Mouse (Mus musculus): Measurements from ENCODE around the gene Rpusd2. TPM values are rescaled to one million over a fixed set of nuclear protein-coding genes. Genes with fewer than 3 reads are reported as not detected.
A peak's percentile ranks its signal among the peaks of the same experiment; 100 is the strongest.
"Not testable (repeated sequence)": the region's sequence is repeated elsewhere in the genome, so short reads cannot be mapped to it uniquely, and the experiment has no call there.

Gene Rpusd2
- polyA plus RNA-seq, 1 experiment, result 16.2 TPM

DNA sequence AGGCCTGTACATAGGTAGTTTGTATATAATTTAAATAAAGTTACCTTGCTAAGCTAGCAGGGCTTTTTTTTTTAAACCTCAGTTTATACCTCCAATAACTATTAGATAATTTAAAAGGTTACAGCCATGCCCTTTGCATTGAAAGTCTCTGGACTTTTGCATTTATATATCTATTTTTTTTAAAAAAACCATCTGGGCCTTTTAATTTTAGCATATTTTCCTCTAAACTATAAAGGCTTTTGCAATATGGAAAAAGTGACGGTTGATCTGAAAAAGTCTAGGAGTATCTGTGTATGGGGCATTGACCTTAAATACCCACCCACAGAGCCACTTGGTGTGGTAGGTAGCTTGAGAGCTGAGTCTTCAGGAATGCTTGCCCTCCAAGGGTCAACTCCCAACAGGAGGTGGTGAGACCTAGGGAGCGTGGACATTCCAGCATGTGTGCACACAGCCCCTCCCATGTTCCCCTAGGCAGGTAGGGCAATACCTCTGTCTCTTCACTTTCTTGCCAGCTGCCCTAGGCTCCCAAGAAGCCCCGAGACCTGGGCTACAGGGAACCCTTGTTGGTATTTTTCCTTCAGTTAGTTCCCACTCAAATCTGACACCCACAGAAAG is 35.5 kb upstream of the Rpusd2 start:
- TF ChIP-seq CTCF (IDR thresholded peaks at IDR 0.05; ENCODE audit: low read depth, low read length) (no peak), POLR2A (IDR thresholded peaks at IDR 0.05; ENCODE audit: insufficient read depth, low read length) (no peak), EP300 (IDR thresholded peaks at IDR 0.05; ENCODE audit: insufficient read depth, low read depth, low read length) (peak; percentile 55; the same call in 1 of the 2 replicates)
- no peak overlapping the region for H3K27ac ChIP-seq (ENCODE audit: insufficient read depth, low read length)
- no peak overlapping the region for H3K4me3 ChIP-seq (ENCODE audit: low read depth, low read length)
- H3K27me3 ChIP-seq (ENCODE audit: control insufficient read depth, insufficient read depth, low read length, poor library complexity, severe bottlenecking), result no peaks in the 10 kb centered on the region
- no peaks in the 10 kb centered on the region for H3K36me3 ChIP-seq (ENCODE audit: control insufficient read depth, insufficient read depth, low read length, poor library complexity, severe bottlenecking)
- H3K9me3 ChIP-seq (replicated peaks; ENCODE audit: control insufficient read depth, insufficient read depth, low read length, poor library complexity, severe bottlenecking), result no peaks in the 10 kb centered on the region
- peaks cover 3% of the 10 kb centered on the region for H3K4me1 ChIP-seq (ENCODE audit: control insufficient read depth, insufficient read depth, low read length)
- no peak overlapping the region for H3K9ac ChIP-seq (ENCODE audit: low read depth, poor library complexity, severe bottlenecking)

DNA sequence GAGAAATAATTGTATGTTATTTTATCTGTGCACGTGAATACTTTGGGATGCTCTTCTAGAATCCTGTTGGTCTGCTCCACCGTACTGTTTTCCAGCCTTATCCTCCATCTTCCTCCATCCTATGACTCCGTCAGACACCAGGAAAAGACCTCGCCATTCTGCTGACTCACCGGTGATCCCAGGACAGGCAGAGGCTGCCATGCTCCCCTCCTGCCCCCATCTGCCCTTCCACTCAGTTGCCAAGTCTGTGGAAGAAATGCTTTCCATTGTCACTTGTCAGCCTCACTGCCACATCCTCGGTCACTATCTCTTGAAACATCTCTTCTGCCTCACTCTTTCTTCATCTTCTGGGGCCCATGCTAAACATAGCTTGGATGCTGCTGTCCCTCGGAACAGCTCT is 27.7 kb upstream of the Rpusd2 start:
- Histone ChIP-seq H3K9ac (ENCODE audit: low read depth, poor library complexity, severe bottlenecking) (no peak overlapping the region), H3K4me1 (ENCODE audit: control insufficient read depth, insufficient read depth, low read length) (no peaks in the 10 kb centered on the region), H3K9me3 (replicated peaks; ENCODE audit: control insufficient read depth, insufficient read depth, low read length, poor library complexity, severe bottlenecking) (no peaks in the 10 kb centered on the region), H3K36me3 (ENCODE audit: control insufficient read depth, insufficient read depth, low read length, poor library complexity, severe bottlenecking) (no peaks in the 10 kb centered on the region), H3K4me3 (ENCODE audit: low read depth, low read length) (no peak overlapping the region), H3K27me3 (ENCODE audit: control insufficient read depth, insufficient read depth, low read length, poor library complexity, severe bottlenecking) (no peaks in the 10 kb centered on the region), H3K27ac (ENCODE audit: insufficient read depth, low read length) (no peak overlapping the region)
- TF ChIP-seq POLR2A (IDR thresholded peaks at IDR 0.05; ENCODE audit: insufficient read depth, low read length) (no peak), EP300 (IDR thresholded peaks at IDR 0.05; ENCODE audit: insufficient read depth, low read depth, low read length) (no peak), CTCF (IDR thresholded peaks at IDR 0.05; ENCODE audit: low read depth, low read length) (no peak)

DNA sequence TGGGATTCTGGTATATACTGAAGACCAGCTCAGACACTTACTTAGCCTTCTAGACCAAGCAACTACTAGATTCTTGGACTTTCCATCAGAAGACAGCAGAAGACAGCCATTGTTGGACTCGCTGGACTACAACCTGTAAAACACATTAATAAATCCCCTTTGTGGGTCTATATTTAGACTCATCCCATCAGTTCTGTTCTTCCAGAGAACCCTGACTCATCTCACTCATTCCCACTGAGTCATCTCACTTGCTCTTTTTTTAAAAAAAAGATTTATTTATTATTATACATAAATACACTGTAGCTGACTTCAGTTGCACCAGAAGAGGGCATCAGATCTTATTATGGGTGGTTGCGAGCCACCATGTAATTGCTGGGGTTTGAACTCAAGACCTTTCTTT is 25.2 kb upstream of the Rpusd2 start:
- no peaks in the 10 kb centered on the region for H3K4me1 ChIP-seq (ENCODE audit: control insufficient read depth, insufficient read depth, low read length)
- no peaks in the 10 kb centered on the region for H3K9me3 ChIP-seq (replicated peaks; ENCODE audit: control insufficient read depth, insufficient read depth, low read length, poor library complexity, severe bottlenecking)
- no peak overlapping the region for H3K27ac ChIP-seq (ENCODE audit: insufficient read depth, low read length)
- TF ChIP-seq POLR2A (IDR thresholded peaks at IDR 0.05; ENCODE audit: insufficient read depth, low read length) (no peak), CTCF (IDR thresholded peaks at IDR 0.05; ENCODE audit: low read depth, low read length) (no peak), EP300 (IDR thresholded peaks at IDR 0.05; ENCODE audit: insufficient read depth, low read depth, low read length) (no peak)
- H3K36me3 ChIP-seq (ENCODE audit: control insufficient read depth, insufficient read depth, low read length, poor library complexity, severe bottlenecking), result no peaks in the 10 kb centered on the region
- H3K9ac ChIP-seq (ENCODE audit: low read depth, poor library complexity, severe bottlenecking), result no peak overlapping the region
- no peak overlapping the region for H3K4me3 ChIP-seq (ENCODE audit: low read depth, low read length)
- H3K27me3 ChIP-seq (ENCODE audit: control insufficient read depth, insufficient read depth, low read length, poor library complexity, severe bottlenecking), result no peaks in the 10 kb centered on the region

DNA sequence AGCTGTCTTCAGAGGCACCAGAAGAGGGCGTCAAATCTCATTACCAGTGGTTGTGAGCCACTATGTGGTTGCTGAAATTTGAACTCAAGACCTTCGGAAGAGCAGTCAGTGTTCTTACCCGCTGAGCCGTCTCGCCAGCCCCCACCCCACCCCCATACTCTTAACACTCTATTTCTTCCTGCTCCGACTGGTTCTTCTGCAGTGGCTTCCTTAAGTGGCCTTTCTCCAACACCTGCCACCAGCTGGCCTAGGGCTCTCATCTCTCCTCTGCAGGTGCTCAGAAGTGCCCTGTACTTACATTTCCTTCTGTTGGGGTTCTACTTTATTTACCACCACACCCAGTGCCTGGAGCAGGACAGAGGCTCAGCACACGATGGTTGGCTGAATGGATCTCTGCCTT is 19.6 kb upstream of the Rpusd2 start:
- Histone ChIP-seq H3K4me3 (ENCODE audit: low read depth, low read length) (no peak overlapping the region), H3K9me3 (replicated peaks; ENCODE audit: control insufficient read depth, insufficient read depth, low read length, poor library complexity, severe bottlenecking) (no peaks in the 10 kb centered on the region), H3K9ac (ENCODE audit: low read depth, poor library complexity, severe bottlenecking) (no peak overlapping the region), H3K36me3 (ENCODE audit: control insufficient read depth, insufficient read depth, low read length, poor library complexity, severe bottlenecking) (no peaks in the 10 kb centered on the region), H3K4me1 (ENCODE audit: control insufficient read depth, insufficient read depth, low read length) (no peaks in the 10 kb centered on the region), H3K27ac (ENCODE audit: insufficient read depth, low read length) (no peak overlapping the region), H3K27me3 (ENCODE audit: control insufficient read depth, insufficient read depth, low read length, poor library complexity, severe bottlenecking) (no peaks in the 10 kb centered on the region)
- TF ChIP-seq CTCF (IDR thresholded peaks at IDR 0.05; ENCODE audit: low read depth, low read length) (no peak), POLR2A (IDR thresholded peaks at IDR 0.05; ENCODE audit: insufficient read depth, low read length) (no peak), EP300 (IDR thresholded peaks at IDR 0.05; ENCODE audit: insufficient read depth, low read depth, low read length) (no peak)

DNA sequence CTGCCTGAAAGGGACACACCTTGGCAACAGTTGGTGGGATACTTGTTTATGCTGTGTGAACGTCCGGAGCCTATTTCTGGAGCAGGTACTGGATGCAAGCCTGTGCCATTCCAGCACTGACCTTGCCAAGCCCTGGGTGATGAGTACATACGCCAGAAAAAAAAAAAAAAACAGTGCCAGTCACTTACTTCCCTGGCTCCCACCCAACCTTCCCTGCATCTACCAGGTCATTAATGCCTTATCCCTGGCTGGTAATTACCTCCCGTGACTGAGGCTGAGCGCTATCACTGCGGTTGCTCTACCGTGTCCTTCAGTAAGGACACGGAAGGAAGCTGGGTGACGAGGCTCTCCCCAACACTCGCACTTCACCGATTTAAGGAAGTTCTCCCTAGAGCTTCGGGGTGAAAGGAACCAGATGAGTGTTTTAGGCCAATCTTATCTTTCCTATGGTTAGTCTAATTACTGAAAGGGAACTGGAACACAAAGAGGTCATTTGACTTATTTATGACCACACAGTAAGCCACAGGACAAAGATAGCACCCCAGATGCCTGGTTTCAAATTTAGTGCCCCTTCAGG is 18.9 kb upstream of the Rpusd2 start:
- H3K4me3 ChIP-seq (ENCODE audit: low read depth, low read length), result no peak overlapping the region
- H3K9me3 ChIP-seq (replicated peaks; ENCODE audit: control insufficient read depth, insufficient read depth, low read length, poor library complexity, severe bottlenecking), result no peaks in the 10 kb centered on the region
- H3K36me3 ChIP-seq (ENCODE audit: control insufficient read depth, insufficient read depth, low read length, poor library complexity, severe bottlenecking), result no peaks in the 10 kb centered on the region; the same call in 1 of the 2 replicates
- H3K27me3 ChIP-seq (ENCODE audit: control insufficient read depth, insufficient read depth, low read length, poor library complexity, severe bottlenecking), result no peaks in the 10 kb centered on the region
- H3K4me1 ChIP-seq (ENCODE audit: control insufficient read depth, insufficient read depth, low read length), result no peaks in the 10 kb centered on the region
- TF ChIP-seq POLR2A (IDR thresholded peaks at IDR 0.05; ENCODE audit: insufficient read depth, low read length) (no peak), CTCF (IDR thresholded peaks at IDR 0.05; ENCODE audit: low read depth, low read length) (no peak), EP300 (IDR thresholded peaks at IDR 0.05; ENCODE audit: insufficient read depth, low read depth, low read length) (no peak)
- no peak overlapping the region for H3K27ac ChIP-seq (ENCODE audit: insufficient read depth, low read length)
- no peak overlapping the region for H3K9ac ChIP-seq (ENCODE audit: low read depth, poor library complexity, severe bottlenecking)

DNA sequence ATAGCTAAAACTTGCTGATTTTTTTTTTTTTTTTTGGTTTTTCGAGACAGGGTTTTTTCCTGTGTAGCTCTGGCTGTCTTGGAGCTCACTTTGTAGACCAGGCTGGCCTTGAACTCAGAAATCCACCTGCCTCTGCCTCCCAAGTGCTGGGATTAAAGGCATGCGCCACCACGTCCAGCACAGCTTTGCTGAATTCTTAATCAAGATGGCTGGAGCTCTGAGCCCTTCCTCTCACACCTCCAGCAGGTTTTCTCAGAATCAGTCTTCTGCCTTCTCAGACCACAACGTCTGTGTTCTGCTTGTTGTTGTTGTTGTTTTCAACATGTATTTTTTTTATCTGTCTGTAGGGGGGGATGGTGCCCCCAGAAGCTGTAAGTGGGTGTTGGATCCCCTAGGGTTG is 18.3 kb upstream of the Rpusd2 start:
- not testable (repeated sequence) for H3K4me3 ChIP-seq (ENCODE audit: low read depth, low read length); H3K9me3 ChIP-seq (replicated peaks; ENCODE audit: control insufficient read depth, insufficient read depth, low read length, poor library complexity, severe bottlenecking); H3K27me3 ChIP-seq (ENCODE audit: control insufficient read depth, insufficient read depth, low read length, poor library complexity, severe bottlenecking); H3K36me3 ChIP-seq (ENCODE audit: control insufficient read depth, insufficient read depth, low read length, poor library complexity, severe bottlenecking); H3K9ac ChIP-seq (ENCODE audit: low read depth, poor library complexity, severe bottlenecking); H3K4me1 ChIP-seq (ENCODE audit: control insufficient read depth, insufficient read depth, low read length); H3K27ac ChIP-seq (ENCODE audit: insufficient read depth, low read length)
